Mouse (Mus musculus) embryo, embryonic 10 days (tissue): Measurements from ENCODE around the gene Rasal1.

ENCODE experiments used
- DNase-seq: peaks from one replicate; pipeline ENCODE4 v3.0.0-alpha.2; 2015; ENCODE audit warnings: low spot score

Gene Rasal1

DNA sequence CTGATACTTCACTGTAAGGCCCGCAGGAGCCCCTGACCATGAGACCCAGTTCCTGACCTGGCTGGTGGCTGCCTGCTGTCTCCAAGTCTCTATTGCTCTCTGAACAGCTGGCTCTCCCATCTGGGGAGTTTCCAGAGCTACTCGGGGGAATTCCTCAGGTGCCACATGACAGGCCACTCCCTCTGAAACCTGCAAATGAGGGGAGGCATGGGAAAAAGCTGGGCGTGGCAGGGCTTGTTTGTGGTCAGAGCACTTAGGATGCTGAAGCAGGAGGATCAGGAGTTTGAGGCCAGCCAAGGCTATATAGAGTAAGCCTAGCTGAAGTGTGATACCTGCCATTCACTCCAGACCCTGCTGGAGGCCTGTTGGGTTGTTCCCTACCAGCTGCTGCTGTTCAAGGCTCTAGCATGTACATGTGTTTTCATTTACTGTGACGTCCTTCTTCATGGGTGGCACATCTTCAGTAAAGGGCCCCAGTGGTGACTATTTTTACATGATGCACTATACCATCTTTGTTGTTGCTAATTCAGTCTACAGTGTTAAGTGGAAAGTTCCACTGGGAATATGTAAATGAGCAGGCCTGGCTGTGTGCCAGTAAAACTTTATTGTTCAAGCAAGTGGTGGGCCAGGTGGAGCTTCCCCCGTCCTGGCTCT is 26.3 kb upstream of the Rasal1 start:
- no peak for DNase-seq

DNA sequence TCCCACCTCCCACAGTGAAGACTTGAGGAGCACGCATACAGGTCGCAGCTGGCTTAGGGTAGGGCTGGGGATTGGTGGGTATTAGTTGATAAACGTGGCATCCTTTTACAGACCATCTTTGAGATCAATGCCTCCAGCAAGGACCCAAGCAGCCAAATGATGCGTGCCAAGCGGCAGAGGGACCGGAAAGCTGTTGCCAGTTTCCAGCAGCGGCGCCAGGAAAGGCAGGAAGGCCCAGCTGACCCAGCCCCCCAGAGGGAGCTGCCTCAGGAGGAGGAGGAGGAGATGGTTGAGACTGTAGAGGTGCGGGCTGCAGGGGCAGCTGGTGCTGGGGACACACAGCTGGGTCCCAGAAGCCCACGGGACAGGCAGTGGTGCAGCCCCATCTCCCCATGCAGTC is 24.2 kb upstream of the Rasal1 start:
- DNase-seq: no peak

DNA sequence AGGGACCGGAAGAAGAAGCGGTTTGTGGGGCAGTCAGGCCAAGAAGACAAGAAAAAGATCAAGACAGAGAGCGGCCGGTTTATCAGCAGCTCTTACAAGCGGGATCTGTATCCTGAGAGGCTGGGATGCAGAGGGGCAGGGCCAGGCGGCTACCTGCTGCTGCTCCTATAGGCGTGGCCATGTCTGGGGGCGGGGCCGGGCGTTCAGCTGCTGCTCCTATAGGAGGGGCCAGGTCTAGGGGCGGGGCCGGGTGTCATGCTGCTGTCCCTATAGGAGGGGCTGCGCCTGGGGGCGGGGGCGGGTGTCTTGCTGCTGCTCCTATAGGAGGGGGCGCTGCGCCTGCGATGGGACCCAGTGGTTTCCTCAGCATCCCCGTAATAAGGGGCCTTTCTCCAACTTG is 22.2 kb upstream of the Rasal1 start:
- DNase-seq: peak; percentile 58

- no peak for DNase-seq
Observed at GRCm38 (mm10) chr5:120627515-120628300, 20.9 kb upstream of the Rasal1 start.

- DNase-seq: no peak
Observed at GRCm38 (mm10) chr5:120628624-120629023, 20.0 kb upstream of the Rasal1 start.

DNA sequence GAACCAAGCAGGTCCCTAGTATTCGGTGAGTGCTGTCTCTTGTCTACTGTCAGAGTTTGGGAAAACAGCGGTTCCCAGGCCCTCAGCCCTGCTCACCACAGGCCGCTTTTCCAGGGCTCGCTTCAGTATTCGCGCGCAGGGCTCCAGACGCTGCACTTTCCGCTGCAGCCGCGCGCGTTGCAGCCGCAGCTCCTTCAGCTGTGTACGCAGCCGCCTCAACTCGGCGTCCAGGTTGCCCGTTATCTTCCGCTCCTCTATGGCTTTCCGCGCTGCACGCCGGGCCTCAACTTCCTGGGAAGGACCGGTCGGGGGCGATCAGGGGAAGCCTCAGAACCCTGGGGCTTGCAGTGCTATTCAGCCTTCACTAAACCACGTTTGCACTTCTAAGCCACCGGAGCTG is 17.5 kb upstream of the Rasal1 start:
- DNase-seq: peak; percentile 45

GRCm38 (mm10) chr5:120631892-120632291 is 16.7 kb upstream of the Rasal1 start:
- no peak for DNase-seq

DNA sequence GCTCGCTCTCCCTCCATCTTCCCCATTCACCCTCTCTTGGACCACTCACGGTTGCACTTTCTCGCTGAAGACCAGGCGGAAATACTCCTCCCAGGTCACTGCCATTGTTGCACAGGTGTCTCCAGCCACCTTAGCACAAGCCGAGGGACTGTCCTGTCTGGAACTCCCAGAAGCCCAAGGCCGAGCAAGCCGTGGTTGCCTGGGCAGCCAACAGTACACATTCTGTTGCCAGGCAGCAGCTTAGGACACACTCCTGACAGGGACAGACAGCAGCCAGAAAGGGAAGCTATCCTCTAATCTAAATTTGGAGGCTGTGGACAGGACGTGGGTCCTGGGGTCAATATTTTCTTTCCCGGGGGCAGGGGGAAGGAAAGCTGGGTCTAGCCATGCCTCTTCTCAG is 14.5 kb upstream of the Rasal1 start, which contains the start of gene Cfap73:
TSS of gene Cfap73 (minus strand) at position 105 of the 400 bp plus-strand sequence.
- no peak for DNase-seq

DNA sequence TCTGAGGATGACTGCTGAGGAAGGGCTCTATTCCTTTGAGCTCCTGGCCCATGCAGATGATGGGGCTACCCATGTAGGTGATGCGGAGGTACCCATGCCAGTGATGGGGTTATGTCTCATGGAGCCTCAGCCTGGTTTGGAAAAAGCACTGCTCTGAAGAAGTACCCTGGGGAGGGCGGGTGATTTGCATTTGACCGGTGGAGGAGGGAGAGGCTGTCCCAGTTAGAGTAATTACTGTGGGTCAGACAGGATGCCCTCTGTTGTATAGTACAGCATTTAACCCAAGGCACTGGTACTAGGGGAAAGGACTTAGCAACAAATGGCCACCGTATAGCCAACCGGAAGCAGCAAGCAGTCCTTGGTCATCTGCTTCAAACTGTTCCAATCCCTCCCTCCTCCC is 13.8 kb upstream of the Rasal1 start:
- DNase-seq: no peak

GRCm38 (mm10) chr5:120635633-120636032 is 13.0 kb upstream of the Rasal1 start:
- no peak for DNase-seq

DNA sequence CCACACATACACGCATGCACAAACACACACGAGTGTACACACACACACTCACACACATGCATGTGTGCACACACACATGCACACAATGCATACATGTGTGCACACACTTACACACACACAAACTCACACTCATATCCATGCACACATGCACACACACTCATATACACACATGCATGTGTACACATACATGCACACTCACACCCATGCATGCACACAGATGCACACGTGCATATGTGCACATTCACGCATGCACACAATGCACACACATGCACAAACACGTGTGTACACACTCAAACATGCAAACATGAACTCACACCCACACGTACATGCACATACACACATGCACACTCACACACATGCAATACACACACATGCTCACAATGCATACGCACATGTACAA is 8.5 kb upstream of the Rasal1 start:
- no peak for DNase-seq

- no peak for DNase-seq
Observed at GRCm38 (mm10) chr5:120643365-120644085, 5.1 kb upstream of the Rasal1 start.

DNA sequence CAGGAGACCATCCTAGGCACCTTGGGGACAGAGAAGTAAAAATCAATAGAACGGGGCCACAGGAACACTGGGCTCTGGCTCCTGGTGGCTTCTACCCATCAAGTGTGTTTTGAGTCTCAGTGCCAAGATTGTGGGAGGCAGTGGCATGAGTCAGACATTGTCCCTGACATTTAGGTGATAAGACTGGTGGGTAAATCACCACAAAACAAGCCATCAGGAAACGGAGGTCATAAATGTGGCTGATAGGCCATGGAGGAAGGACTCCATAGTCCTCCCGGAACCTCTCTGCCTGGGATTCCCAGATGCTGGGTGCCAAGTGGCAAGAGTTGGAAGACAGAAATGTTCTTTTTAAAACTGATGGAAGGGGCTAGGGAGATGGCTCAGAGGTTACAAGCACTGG is 4.4 kb upstream of the Rasal1 start:
- no peak for DNase-seq

DNA sequence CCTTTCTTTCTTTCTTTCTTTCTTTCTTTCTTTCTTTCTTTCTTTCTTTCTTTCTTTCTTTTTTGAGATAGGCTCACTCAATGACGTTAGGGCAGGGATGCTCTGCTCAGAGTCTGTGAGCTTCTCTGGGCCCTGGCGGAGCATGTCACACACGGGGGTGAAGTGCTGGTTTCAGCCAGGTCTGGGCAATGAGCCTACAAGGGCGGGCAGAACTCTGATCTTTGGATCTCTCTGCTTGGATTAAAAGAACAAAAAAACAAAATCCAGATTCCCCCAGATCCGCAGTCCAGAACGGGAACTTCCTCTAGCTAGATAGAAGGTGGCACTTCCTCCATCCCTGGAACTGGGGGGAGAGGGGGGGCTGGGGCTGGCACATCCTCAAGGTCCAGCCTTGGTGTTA is 2.8 kb upstream of the Rasal1 start:
- no peak for DNase-seq

GRCm38 (mm10) chr5:120647361-120647760 is 1.3 kb upstream of the Rasal1 start:
- no peak for DNase-seq

- no peak for DNase-seq
Observed at GRCm38 (mm10) chr5:120647814-120648491, 659 bp upstream of the Rasal1 start.

GRCm38 (mm10) chr5:120649374-120649933 is 842 bp downstream of the Rasal1 start:
- peak; percentile 31 for DNase-seq

DNA sequence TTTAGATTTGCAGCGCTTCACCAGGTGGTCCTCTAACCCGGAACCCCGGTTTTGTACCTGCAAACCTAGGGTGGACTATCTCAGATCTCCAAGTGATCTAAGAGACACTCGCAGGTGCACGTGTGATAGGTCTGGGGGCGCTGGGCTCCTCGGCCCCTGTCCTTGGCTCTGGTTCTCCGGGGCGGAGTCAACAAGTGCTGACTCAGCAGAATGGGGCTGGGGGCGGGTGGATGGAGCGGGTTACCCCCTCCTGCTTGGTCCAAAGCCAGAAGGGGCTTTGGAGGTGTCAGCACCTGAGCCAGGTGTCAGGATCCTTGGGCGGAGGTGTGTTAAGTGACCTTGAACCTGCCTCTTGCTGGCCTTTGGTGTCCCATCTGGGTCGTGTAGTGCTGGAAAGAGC is 1.3 kb downstream of the Rasal1 start:
- DNase-seq: no peak

DNA sequence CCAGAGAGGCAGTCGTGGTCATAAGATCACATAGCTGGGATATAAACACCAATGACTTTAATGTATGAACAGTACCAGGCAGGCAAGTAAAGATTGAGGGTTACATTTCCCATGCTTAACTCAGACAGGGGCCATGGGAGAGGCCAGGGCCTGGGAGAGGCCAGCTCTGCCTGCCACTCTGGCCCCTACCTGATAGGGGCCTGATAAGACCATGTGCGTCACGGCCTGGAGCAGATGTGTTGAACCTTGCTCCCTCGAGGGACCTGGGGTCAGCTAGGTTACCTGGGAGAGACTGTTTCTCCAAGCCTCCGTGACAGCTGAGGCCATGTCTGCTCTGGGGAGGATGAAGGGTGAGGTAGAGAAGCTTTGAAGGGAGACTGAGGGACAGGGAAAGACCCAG is 2.6 kb downstream of the Rasal1 start:
- no peak for DNase-seq

DNA sequence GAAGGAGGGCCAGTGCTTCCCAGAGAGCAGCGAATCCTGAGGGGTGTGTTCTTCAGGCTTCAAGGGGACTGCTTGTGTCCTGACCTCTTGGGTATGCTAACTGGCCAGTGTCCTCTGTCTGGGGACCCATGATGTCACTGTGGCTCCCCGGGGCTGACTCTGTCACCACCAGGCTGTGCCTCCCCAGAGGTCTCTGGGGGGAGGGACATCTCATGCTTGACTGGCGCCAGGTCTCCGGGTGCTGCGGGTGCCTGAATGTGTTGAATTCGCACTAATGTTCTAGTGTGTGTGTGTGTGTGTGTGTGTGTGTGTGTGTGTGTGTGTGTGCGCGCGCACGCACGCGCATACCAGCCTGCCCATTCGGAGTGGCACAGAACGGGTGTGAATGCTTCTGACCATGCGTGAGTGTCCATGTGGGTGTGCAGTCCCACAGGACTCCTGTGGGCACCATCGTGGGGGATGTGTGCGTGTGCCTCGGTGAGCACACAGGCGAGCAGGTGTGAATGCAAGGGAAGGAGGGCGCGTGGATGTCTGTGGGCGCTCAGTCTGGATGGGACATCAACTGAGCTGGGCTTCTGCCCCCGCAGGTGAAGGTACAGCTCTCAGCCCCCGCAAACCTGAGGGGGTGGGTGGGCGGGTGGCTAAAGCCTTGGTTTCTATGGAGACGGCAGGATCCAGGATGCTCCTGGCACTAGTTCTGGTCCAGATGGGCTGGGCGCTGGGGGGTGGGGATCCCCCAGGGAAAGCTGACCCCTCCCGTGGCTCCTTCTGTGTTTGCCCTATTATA is 4.5 kb downstream of the Rasal1 start:
- DNase-seq: no peak

DNA sequence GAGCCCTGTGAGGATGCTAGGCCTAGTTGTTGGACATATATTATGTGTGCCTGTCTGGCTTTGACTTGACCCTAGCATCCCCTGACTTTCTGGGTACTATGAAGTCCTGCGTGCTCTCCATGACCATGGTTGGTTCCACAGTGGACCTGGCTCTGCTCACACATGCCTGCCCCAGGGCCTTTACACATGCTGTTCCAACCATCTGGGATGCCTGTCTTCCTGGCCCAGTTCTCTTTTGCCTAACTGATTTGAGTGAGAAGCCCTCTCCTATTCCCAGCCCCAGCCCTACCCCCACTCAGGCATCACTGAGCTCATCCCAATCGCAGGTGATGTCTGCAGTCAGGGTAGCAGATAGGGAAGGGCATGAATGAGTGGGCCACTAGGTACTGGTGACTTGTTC is 5.3 kb downstream of the Rasal1 start:
- DNase-seq: no peak
